Mouse (Mus musculus) limb, embryonic 10.5 days (tissue): ENCODE measurements around the gene Nfatc3. TPM values are rescaled to one million over a fixed set of nuclear protein-coding genes. Genes with fewer than 3 reads are reported as not detected.

ENCODE experiments used
- DNase-seq: peaks from one replicate; pipeline ENCODE4 v3.0.0-alpha.2; 2017; ENCODE audit warnings: low spot score
- H3K27ac ChIP-seq: fragments of 300-500 bp; sonication (generic); 2 replicates; pipeline ENCODE4 v1.5.1; 2016; ENCODE audit warnings: mild to moderate bottlenecking
- H3K27me3 ChIP-seq: fragments of 300-500 bp; sonication (generic); 2 replicates; pipeline ENCODE4 v1.6.1; 2016; ENCODE audit warnings: low read depth, mild to moderate bottlenecking; ENCODE audit not compliant: poor library complexity, severe bottlenecking
- H3K36me3 ChIP-seq: fragments of 300-500 bp; sonication (generic); 2 replicates; pipeline ENCODE4 v1.6.1; 2016; ENCODE audit warnings: mild to moderate bottlenecking, moderate library complexity
- H3K4me1 ChIP-seq: fragments of 300-500 bp; sonication (generic); 2 replicates; pipeline ENCODE4 v1.6.1; 2016
- H3K4me3 ChIP-seq: fragments of 300-500 bp; sonication (generic); 2 replicates; pipeline ENCODE4 v1.5.1; 2016; ENCODE audit warnings: mild to moderate bottlenecking, moderate library complexity
- H3K9me3 ChIP-seq: fragments of 300-500 bp; sonication (generic); replicated peaks from 2 replicates; pipeline ENCODE4 v1.6.1; 2016; ENCODE audit warnings: mild to moderate bottlenecking
- WGBS: fragments of 180-500 bp; shearing (Covaris S2); methylation state at CpG from one replicate; pipeline ENCODE4 v1.1.7; 2016; 5-methylcytosine and 5-hydroxymethylcytosine counted together
- polyA plus RNA-seq: library from polyadenylated mRNA; unstranded; fragments of >200 nt; fragmentation: Nextera tagmentation; extraction: Ambion mirVana; gene quantifications from 2 replicates; pipeline ENCODE4 v1.2.1, GENCODE M21; 2016

The Nfatc3 gene
- polyA plus RNA-seq, 1 experiment from 2014 or later: 7.9 TPM

DNA sequence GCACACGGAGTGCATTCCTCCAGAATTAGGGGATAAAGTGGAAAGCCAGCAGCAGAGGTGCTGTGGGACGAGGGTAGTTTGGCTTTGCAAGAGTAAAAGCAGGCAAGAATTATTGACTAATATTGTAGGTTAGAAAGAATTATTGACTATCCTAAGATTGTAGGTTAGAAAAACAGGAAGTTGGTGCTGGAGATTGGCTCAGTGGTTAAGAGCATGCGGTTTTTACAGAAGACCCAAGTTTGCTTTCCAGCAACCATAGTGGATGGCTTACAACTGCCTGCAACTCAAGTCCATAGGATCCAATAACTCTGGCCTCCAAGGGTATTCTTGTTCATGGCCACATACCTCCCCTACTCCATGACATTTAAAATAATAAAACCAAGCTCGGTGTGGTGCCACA, 87.4 kb downstream of the Nfatc3 start:
- Histone ChIP-seq H3K4me1 (peaks cover 12% of the 10 kb centered on the region), H3K36me3 (no peaks in the 10 kb centered on the region), H3K27me3 (no peaks in the 10 kb centered on the region), H3K27ac (no peak overlapping the region), H3K4me3 (no peak overlapping the region), H3K9me3 (no peaks in the 10 kb centered on the region)
- no peak for DNase-seq
- WGBS: 91% methylated on average over 4 of the region's 4 CpGs

GRCm38 (mm10) chr8:106147868-106148565, 89.4 kb downstream of the Nfatc3 start:
- WGBS: 85% methylated on average over 6 of the region's 6 CpGs
- H3K9me3 ChIP-seq: no peaks in the 10 kb centered on the region
- H3K4me3 ChIP-seq: no peak overlapping the region
- H3K27ac ChIP-seq: no peak overlapping the region
- H3K4me1 ChIP-seq: peaks cover 14% of the 10 kb centered on the region
- no peaks in the 10 kb centered on the region for H3K27me3 ChIP-seq
- no peak for DNase-seq
- H3K36me3 ChIP-seq: no peaks in the 10 kb centered on the region

DNA sequence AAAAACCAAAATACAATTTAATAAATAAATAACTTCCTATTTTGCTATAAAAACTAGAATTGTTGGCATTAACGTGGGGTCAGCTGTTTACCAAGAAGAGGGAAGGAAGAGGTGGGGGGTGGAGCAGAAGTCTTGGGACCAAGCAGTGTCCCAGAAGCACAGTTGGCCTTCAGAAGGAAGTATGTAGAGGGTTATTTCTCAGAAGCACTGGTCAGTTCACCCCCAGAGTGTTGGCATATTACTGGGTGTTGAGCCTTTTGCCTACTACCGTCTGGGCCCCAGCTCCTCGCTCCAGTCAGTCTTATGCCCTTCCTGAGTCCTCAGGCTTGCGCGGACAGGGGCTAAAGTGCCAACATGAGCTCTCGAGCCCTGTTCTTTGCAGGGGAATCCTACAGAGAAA, 90.4 kb downstream of the Nfatc3 start:
- WGBS: 92% methylated on average over 6 of the region's 6 CpGs
- Histone ChIP-seq H3K27ac (no peak overlapping the region), H3K4me3 (no peak overlapping the region), H3K36me3 (peaks cover 4% of the 10 kb centered on the region; the same call in 1 of the 2 replicates), H3K4me1 (peaks cover 14% of the 10 kb centered on the region), H3K27me3 (no peaks in the 10 kb centered on the region), H3K9me3 (no peaks in the 10 kb centered on the region)
- no peak for DNase-seq

DNA sequence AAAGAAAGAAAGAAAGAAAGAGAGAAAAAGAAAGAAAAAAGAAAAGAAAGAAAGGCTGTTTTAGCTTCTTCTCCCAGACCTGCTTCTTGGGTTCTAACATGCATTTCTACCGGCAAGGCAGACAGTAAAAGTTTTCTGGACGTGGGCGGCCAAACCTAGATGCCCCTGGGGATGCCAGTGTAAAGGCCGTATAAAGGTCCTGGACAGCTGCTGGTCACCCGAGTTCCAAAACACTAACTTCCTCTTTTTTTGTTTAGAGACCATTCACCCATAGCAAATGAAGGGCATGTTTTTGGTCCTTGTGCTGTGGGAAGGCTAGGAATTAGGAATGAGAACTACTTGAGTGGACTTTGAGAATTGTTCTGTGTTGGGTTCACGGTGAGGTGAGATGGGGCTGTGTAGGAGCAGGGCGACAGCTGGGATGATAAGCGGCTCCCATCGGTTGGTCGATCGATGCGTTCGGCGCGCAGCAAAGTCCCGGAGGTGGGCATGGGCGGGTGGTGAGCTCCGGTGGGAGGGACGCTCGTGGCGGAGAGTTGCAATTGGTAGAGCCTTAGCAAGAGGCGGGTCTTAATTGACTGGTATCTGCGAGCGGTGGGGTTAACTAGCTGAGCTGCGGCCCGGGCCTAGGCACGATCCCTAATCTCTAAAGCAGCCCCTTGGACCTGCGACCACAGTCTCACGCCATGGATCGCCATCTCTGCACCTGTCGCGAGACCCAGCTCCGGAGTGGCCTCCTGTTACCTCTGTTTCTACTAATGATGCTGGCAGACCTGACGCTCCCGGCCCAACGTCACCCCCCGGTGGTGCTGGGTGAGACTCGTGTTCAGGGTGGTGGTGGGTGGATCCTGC, 91.4 kb downstream of the Nfatc3 start, which contains the start of gene Pla2g15:
TSS of gene Pla2g15 (plus strand) at position 599 of the 852 bp plus-strand sequence.
- Histone ChIP-seq H3K27ac (peak within 1 kb of the TSS; percentile 80), H3K4me1 (peaks cover 14% of the 10 kb centered on the region), H3K4me3 (peak within 1 kb of the TSS; percentile 75), H3K36me3 (peaks cover 13% of the 10 kb centered on the region; the same call in 1 of the 2 replicates), H3K27me3 (no peaks in the 10 kb centered on the region), H3K9me3 (no peaks in the 10 kb centered on the region)
- peak; percentile 95 for DNase-seq
- WGBS: 4% methylated on average over 38 of the region's 38 CpGs

GRCm38 (mm10) chr8:106150653-106151000, 92.0 kb downstream of the Nfatc3 start:
- no peak for DNase-seq
- Histone ChIP-seq H3K4me1 (peaks cover 14% of the 10 kb centered on the region), H3K4me3 (peak overlapping the region; percentile 75), H3K9me3 (no peaks in the 10 kb centered on the region), H3K36me3 (peaks cover 16% of the 10 kb centered on the region), H3K27me3 (no peaks in the 10 kb centered on the region), H3K27ac (peak overlapping the region; percentile 80)
- 22% methylated on average over 8 of the region's 8 CpGs for WGBS

GRCm38 (mm10) chr8:106151041-106151440, 92.4 kb downstream of the Nfatc3 start:
- Histone ChIP-seq H3K9me3 (no peaks in the 10 kb centered on the region), H3K27ac (no peak overlapping the region), H3K36me3 (peaks cover 18% of the 10 kb centered on the region), H3K27me3 (no peaks in the 10 kb centered on the region), H3K4me3 (peak overlapping the region; percentile 75), H3K4me1 (peaks cover 14% of the 10 kb centered on the region)
- DNase-seq: no peak
- 86% methylated on average over 9 of the region's 9 CpGs for WGBS

- Histone ChIP-seq H3K27me3 (no peaks in the 10 kb centered on the region), H3K36me3 (peaks cover 27% of the 10 kb centered on the region), H3K27ac (no peak overlapping the region), H3K9me3 (no peaks in the 10 kb centered on the region), H3K4me1 (peaks cover 14% of the 10 kb centered on the region), H3K4me3 (no peak overlapping the region)
- DNase-seq: no peak
- WGBS: 85% methylated on average over 4 of the region's 4 CpGs
Measured at GRCm38 (mm10) chr8:106152876-106153275, 94.2 kb downstream of the Nfatc3 start.

DNA sequence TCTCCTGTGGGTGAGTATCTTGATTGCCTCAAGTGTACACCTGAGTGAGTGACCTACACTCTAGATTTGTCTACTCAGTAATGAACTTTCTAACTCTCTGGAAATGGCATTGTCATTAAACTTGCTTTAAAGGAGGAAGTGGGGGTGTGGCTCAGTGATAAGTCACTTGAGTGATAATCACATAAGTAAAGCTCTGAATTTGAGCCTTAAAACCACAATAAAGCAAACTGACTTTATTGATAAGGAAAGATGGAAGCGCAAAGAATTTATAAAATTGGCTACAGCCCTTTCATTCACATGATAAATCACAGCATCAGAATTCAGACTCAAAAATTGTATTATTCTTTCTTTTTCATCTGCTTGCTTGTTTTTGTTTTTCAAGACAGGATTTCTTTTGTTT, 98.8 kb downstream of the Nfatc3 start:
- H3K36me3 ChIP-seq: peaks cover 65% of the 10 kb centered on the region
- 98% methylated on average over 1 of the region's 1 CpGs for WGBS
- H3K27ac ChIP-seq: no peak overlapping the region
- no peak for DNase-seq
- no peaks in the 10 kb centered on the region for H3K27me3 ChIP-seq
- H3K4me1 ChIP-seq: no peaks in the 10 kb centered on the region
- no peaks in the 10 kb centered on the region for H3K9me3 ChIP-seq
- H3K4me3 ChIP-seq: no peak overlapping the region

DNA sequence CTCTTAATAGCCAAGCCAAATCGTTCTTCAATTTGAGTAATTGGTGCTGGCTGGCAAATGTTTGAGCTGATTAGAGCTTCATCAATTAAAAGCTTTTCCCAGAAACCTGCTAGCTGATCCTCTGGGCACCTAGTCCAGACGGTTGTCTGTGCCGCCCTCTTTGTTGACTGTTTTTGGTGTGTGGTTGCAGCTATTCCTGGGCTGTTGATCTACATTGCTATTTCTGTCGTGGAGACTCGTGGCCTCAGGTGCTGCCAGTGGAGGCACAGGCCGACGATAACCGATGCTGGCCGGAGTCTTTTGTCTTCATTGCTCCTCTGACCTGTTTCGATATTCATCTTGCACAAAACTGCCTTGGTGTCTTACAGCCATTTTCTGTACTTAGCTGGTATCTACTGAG, 99.7 kb downstream of the Nfatc3 start:
- Histone ChIP-seq H3K36me3 (peaks cover 73% of the 10 kb centered on the region), H3K4me1 (no peaks in the 10 kb centered on the region), H3K27me3 (no peaks in the 10 kb centered on the region), H3K9me3 (no peaks in the 10 kb centered on the region), H3K27ac (no peak overlapping the region), H3K4me3 (no peak overlapping the region)
- 90% methylated on average over 10 of the region's 10 CpGs for WGBS
- DNase-seq: no peak

DNA sequence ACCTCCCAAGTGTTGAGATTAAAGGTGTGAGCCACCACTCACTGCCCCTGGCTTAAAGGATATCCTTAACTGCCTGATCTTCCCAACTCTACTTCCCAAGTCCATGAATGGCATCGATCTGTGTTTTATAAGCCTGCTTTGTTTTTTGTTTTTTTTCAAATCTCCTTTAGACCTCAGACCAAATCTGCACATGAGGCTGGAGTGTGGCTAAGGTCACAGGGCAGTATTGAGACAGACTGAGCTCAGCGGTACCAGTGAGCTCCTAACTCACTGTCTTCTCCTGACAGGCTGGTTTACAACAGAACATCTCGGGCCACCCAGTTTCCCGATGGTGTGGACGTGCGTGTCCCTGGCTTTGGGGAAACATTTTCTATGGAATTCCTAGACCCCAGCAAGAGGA, 101.2 kb downstream of the Nfatc3 start:
- no peak for DNase-seq
- no peaks in the 10 kb centered on the region for H3K9me3 ChIP-seq
- WGBS: 94% methylated on average over 6 of the region's 6 CpGs
- H3K4me3 ChIP-seq: no peak overlapping the region
- peaks cover 77% of the 10 kb centered on the region for H3K36me3 ChIP-seq
- H3K27me3 ChIP-seq: no peaks in the 10 kb centered on the region
- H3K4me1 ChIP-seq: no peaks in the 10 kb centered on the region
- no peak overlapping the region for H3K27ac ChIP-seq

GRCm38 (mm10) chr8:106163251-106163650, 104.6 kb downstream of the Nfatc3 start:
- DNase-seq: no peak
- H3K36me3 ChIP-seq: peaks cover 58% of the 10 kb centered on the region
- H3K27ac ChIP-seq: no peak overlapping the region
- H3K9me3 ChIP-seq: no peaks in the 10 kb centered on the region
- H3K27me3 ChIP-seq: no peaks in the 10 kb centered on the region
- peaks cover 3% of the 10 kb centered on the region; the same call in 1 of the 2 replicates for H3K4me1 ChIP-seq
- H3K4me3 ChIP-seq: no peak overlapping the region
- 92% methylated on average over 9 of the region's 9 CpGs for WGBS

GRCm38 (mm10) chr8:106165460-106165859, 106.8 kb downstream of the Nfatc3 start:
- peaks cover 43% of the 10 kb centered on the region for H3K36me3 ChIP-seq
- 49% methylated on average over 4 of the region's 4 CpGs for WGBS
- peak; percentile 79 for DNase-seq
- H3K4me3 ChIP-seq: no peak overlapping the region
- H3K4me1 ChIP-seq: peaks cover 14% of the 10 kb centered on the region
- H3K27ac ChIP-seq: no peak overlapping the region
- H3K9me3 ChIP-seq: no peaks in the 10 kb centered on the region
- no peaks in the 10 kb centered on the region for H3K27me3 ChIP-seq

DNA sequence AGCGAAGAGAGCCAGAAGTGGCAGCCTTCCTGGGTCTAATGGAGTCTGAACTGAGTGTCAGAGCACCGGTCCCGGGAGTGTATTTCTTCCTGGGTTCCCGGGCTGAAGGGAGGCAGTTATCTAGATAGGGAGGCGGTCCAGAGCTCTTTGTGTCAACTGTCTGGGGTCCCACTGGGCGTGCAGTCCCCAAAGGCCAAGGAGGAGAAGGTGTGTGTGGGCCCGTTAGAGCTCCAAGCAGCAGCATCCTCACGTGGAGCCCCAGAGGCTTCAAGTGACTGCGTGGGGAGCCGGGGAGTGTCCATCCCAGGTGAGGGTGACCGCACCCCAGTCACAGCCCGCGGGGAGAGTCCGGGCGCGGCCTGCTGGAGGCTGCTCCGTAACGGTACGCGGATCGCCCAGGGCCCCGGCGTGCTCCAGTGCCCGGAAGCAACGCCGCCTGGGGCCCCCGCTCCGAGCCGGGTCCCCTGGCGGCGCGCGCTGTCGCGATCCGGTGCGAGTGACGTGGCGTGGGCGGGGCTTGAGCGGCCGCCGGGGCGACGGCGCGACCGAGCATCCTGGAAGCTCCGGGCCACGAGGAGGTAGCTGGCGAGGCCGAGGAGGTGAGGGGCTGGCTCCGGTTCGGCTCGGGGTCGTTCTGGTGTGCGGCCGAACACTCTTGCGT, 109.8 kb downstream of the Nfatc3 start, which contains the start of gene Slc7a6:
TSS of gene Slc7a6 (plus strand) at position 502 of the 661 bp plus-strand sequence.
- Histone ChIP-seq H3K4me1 (peaks cover 14% of the 10 kb centered on the region), H3K36me3 (peaks cover 23% of the 10 kb centered on the region), H3K4me3 (peak within 1 kb of the TSS; percentile 85), H3K9me3 (no peaks in the 10 kb centered on the region), H3K27ac (peak within 1 kb of the TSS; percentile 97), H3K27me3 (no peaks in the 10 kb centered on the region)
- WGBS: under 1% methylated on average over 59 of the region's 59 CpGs
- DNase-seq: peak; percentile 89
